Mouse (Mus musculus) heart, postnatal 4 days (tissue): Measurements from ENCODE around the gene Galnt9. TPM values are rescaled to one million over a fixed set of nuclear protein-coding genes. Genes with fewer than 3 reads are reported as not detected.

Experiments used
- DNase-seq: peaks from one replicate; pipeline ENCODE4 v3.0.0; 2021
- total RNA-seq, 2 experiments: library from RNA; stranded (reverse); gene quantifications; 2 replicates each; pipeline ENCODE4 v1.2.3; 2021

Galnt9 gene
- total RNA-seq, 2 experiments from 2014 or later, result not detected

- DNase-seq, result no peak
These were observed 3.2 kb upstream of the Galnt9 start for GRCm38 (mm10) chr5:110540947-110541346.

GRCm38 (mm10) chr5:110541456-110541855 lies 2.7 kb upstream of the Galnt9 start:
- no peak for DNase-seq

- DNase-seq, result no peak
These were observed 525 bp downstream of the Galnt9 start for GRCm38 (mm10) chr5:110544691-110545069.

- DNase-seq, result no peak
These were observed 1.2 kb downstream of the Galnt9 start for GRCm38 (mm10) chr5:110545311-110545710.

- no peak for DNase-seq
These were observed 2.0 kb downstream of the Galnt9 start for GRCm38 (mm10) chr5:110546136-110546535.

- no peak for DNase-seq
These were observed 2.7 kb downstream of the Galnt9 start for GRCm38 (mm10) chr5:110546726-110547406.

GRCm38 (mm10) chr5:110548446-110548845 lies 4.3 kb downstream of the Galnt9 start:
- DNase-seq, result no peak

GRCm38 (mm10) chr5:110550189-110550588 lies 6.0 kb downstream of the Galnt9 start:
- no peak for DNase-seq

- DNase-seq, result no peak
These were observed 6.7 kb downstream of the Galnt9 start for GRCm38 (mm10) chr5:110550841-110551240.

- DNase-seq, result no peak
These were observed 7.8 kb downstream of the Galnt9 start for GRCm38 (mm10) chr5:110552005-110552404.

- no peak for DNase-seq
These were observed 9.2 kb downstream of the Galnt9 start for GRCm38 (mm10) chr5:110553315-110553714.

- DNase-seq, result no peak
These were observed 11.0 kb downstream of the Galnt9 start for GRCm38 (mm10) chr5:110555198-110555597.

GRCm38 (mm10) chr5:110558368-110558767 lies 14.2 kb downstream of the Galnt9 start:
- DNase-seq, result peak; percentile 90

- no peak for DNase-seq
These were observed 15.5 kb downstream of the Galnt9 start for GRCm38 (mm10) chr5:110559679-110560078.

GRCm38 (mm10) chr5:110562741-110563326 lies 18.7 kb downstream of the Galnt9 start:
- DNase-seq, result no peak

- no peak for DNase-seq
These were observed 21.0 kb downstream of the Galnt9 start for GRCm38 (mm10) chr5:110564986-110565644.

- DNase-seq, result no peak
These were observed 23.4 kb downstream of the Galnt9 start for GRCm38 (mm10) chr5:110567547-110567946.

GRCm38 (mm10) chr5:110574888-110575287 lies 30.7 kb downstream of the Galnt9 start:
- no peak for DNase-seq

- DNase-seq, result no peak
These were observed 35.1 kb downstream of the Galnt9 start for GRCm38 (mm10) chr5:110579296-110579695.

GRCm38 (mm10) chr5:110580569-110581239 lies 36.5 kb downstream of the Galnt9 start:
- DNase-seq, result no peak

- peak; percentile 13 for DNase-seq
These were observed 38.7 kb downstream of the Galnt9 start for GRCm38 (mm10) chr5:110582647-110583538.

GRCm38 (mm10) chr5:110587467-110587866 lies 43.3 kb downstream of the Galnt9 start:
- no peak for DNase-seq
